Mouse (Mus musculus) stomach, postnatal 0 days (tissue): ENCODE measurements around the gene Hoga1.

Experiments
- CTCF ChIP-seq: IDR thresholded peaks from 2 replicates; pipeline ENCODE4 v1.5.1; 2016; ENCODE audit warnings: antibody characterized with exemption, low read depth, mild to moderate bottlenecking, moderate library complexity
- EP300 ChIP-seq: optimal IDR thresholded peaks from 2 replicates; pipeline ENCODE3; 2016; ENCODE audit warnings: antibody characterized with exemption

DNA sequence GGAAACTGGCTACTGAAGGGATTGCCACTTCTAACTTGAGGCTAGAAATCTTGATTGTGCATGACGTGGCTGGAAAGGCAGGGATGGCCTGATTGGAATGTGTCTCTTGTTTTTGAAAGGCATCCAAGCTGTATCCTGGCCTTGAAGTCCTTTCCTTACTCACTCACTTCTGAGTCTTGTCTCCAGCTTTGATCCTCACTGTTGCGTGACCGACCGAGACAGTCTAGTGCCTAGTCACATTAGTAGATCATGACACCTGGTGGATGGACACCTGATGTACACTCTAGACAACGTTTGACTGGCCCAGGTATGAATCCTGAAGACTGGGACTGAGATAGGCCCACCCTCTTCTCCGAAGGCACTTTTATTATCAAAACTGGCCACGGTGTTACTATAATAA, 27.4 kb downstream of the Hoga1 start:
- TF ChIP-seq CTCF = peak; percentile 55
- TF ChIP-seq EP300 = no peak
